Mouse (Mus musculus) B cell, adult 67 days (primary cell): ENCODE measurements around the gene Pip4p1. TPM values are rescaled to one million over a fixed set of nuclear protein-coding genes. Genes with fewer than 3 reads are reported as not detected.

ENCODE experiments used
- total RNA-seq, 2 experiments: library from RNA; stranded (reverse); gene quantifications; 4 replicates each; pipeline ENCODE4 v1.2.4; 2023

The Pip4p1 gene
- 100 to 1,000 TPM; 183 to 202 TPM for total RNA-seq

DNA sequence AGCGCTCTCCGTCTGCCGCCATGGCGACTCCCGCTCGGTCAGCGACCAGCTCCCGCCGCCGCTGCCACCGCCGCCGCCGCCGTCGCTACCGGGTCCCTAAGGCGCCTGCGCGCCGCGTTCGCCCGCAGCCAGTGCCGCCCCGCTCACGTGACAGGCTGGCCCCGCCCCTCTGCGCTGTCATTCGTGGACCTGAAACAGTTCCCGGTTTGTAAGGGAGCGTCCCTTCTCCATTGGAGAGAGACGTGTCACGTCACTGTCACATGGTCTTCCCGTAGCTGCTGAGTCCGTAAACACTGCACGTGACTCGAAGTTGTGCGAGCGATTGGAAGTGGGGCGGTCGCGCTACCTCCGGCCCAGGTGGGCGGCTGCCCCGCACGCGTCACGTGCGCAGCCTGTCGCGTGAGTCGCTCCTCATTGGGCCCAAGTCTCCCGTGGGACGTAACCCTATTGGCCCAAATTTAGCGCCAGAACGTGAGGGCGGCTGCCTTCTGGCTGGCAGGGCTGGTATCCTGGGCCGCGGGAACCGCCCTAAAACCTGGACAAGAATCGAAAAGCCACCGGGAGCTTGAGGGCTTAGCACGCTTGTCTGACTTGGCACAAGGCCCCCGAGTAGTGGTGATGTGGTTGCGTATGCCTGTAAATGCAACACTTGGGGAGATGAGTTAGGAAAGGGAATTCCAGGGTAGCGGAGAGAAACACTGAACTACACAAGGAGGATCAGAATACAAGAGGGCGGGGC, at the start of gene Pip4p1, which contains the start of gene Pnp:
Gene Pip4p1, minus strand, starts transcription at position 103 of the 739 bp plus-strand sequence.
Gene Pnp, plus strand, starts transcription at position 329 of the 739 bp plus-strand sequence.

DNA sequence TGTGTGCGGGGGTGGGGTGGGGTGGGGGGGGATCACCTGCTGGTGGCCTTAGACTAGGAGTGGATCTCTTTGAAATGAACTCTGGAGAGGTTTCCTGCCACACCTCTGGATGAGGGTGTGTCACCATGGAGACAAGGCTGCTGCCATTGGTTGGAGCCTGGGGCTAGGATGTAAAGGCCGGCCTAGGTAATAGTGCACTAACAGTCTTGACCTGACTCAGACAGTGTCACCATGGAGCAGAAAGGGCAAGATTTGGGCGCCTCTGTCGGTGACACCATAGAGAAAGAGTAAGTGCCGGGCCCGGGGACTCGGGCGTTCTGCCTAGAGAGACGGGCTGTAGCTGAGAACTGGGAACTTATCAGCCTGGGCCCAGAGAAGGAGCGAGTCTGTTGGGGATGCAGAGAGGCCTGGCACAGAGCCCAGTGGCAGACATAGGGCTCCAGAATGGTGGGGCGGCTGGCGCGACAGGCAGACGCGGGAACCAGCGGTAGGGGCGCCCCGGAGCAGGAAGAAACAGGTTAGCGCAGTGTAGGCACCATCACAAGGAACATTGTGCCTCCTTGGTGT, 25.4 kb upstream of the Pip4p1 start, which contains the start of gene Pnp2:
Gene Pnp2, plus strand, starts transcription at position 51 of the 567 bp plus-strand sequence.

DNA sequence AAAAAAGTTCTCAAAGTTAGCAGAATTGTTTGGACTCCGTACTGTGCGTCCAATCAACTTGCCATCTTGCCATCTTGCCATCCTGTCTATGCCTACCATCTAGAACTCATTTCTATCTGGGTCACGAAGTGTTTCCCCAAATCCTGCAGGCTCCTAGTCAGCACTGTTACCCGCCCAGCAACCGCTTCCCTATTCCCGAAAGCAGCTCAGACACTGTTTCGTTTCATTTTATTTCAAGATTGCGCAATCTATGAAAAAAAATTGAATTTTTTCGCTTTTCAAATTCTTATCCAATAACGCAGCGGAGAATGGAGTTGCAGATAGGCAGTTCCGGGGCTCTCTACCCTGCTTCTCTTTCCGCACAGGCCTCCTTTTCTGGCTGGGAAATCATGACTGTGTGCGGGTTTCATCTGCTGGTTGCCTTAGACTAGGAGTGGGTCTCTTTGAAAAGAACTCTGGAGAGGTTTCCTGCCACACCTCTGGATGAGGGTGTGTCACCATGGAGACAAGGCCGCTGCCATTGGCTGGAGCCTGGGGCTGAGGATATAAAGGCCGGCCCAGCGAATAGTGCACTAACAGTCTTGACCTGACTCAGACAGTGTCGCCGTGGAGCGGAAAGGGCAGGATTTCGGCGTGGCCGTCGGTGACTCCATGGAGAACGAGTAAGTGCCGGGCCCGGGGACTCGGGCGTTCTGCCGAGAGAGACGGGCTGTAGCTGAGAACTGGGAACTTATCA, 13.4 kb upstream of the Pip4p1 start, which contains the start of gene Gm49342:
Gene Gm49342, plus strand, starts transcription at position 586 of the 736 bp plus-strand sequence.

GRCm38 (mm10) chr14:50924281-50925064, 6.2 kb downstream of the Pip4p1 start, which contains the start of the genes Osgep and Apex1:
TSS of gene Osgep (minus strand) at chr14:50924893.
TSS of gene Apex1 (plus strand) at chr14:50924968.

DNA sequence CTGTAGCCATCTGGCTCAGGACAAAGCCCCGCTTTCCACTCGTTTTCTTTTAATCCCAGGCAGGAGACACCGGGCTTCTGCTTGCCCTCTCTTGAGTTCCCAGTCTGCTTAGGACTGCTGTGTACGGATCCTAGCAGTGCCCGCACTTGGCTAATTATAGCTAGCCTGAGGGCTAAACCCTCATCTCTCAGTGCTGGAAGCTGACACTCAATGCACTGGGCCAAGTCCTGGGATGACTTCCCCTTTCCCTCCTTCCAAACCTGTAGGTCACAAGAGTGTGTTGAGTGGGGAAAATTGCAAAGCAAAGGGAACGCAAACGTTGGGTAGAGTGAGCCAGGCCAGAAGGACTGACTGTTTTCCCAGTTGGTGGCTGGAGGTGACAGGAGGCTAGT, 33.3 kb downstream of the Pip4p1 start, which contains the start of gene Klhl33:
Gene Klhl33, minus strand, starts transcription at position 134 of the 392 bp plus-strand sequence.

Other genes with a start within 250 kb of the Pip4p1 start
- not detected for gene Olfr747, start 237.7 kb downstream of the Pip4p1 start, total RNA-seq
- not detected for gene Olfr748, start 223.5 kb downstream of the Pip4p1 start, total RNA-seq
- gene Olfr749, start 185.8 kb downstream of the Pip4p1 start, total RNA-seq = not detected
- 10 to 100 TPM; 91.2 to 96.0 TPM for gene Ttc5, start 145.3 kb downstream of the Pip4p1 start, total RNA-seq
- not detected for gene Ccnb1ip1, start 123.1 kb downstream of the Pip4p1 start, total RNA-seq
- gene Parp2, start 123.0 kb downstream of the Pip4p1 start, total RNA-seq = 10 to 100 TPM; 51.5 to 70.1 TPM
- 10 to 100 TPM; 51.1 to 62.5 TPM for gene Tep1, start 60.3 kb downstream of the Pip4p1 start, total RNA-seq
- not detected for gene Klhl33, start 33.3 kb downstream of the Pip4p1 start, total RNA-seq
- gene Osgep, start 6.0 kb downstream of the Pip4p1 start, total RNA-seq = 10 to 100 TPM; 49.9 to 57.8 TPM
- gene Apex1, start 5.9 kb downstream of the Pip4p1 start, total RNA-seq = 10 to 100 TPM; 45.1 to 50.3 TPM
- gene Pnp, start 226 bp upstream of the Pip4p1 start, total RNA-seq = 10 to 100 TPM; 29.7 to 39.1 TPM
- gene Gm49342, start 13.7 kb upstream of the Pip4p1 start, total RNA-seq = 10 to 100 TPM; 25.6 to 26.2 TPM
- gene Pnp2, start 25.1 kb upstream of the Pip4p1 start, total RNA-seq = 1 to 10 TPM; 1.2 to 1.9 TPM
- gene Rnase10, start 76.9 kb upstream of the Pip4p1 start, total RNA-seq = not detected
- gene Rnase9, start 111.0 kb upstream of the Pip4p1 start, total RNA-seq = not detected
- not detected for gene Rnase11, start 119.3 kb upstream of the Pip4p1 start, total RNA-seq
- 1 to 10 TPM; 1.5 to 1.8 TPM for gene Rnase12, start 126.8 kb upstream of the Pip4p1 start, total RNA-seq
- gene Olfr750, start 143.6 kb upstream of the Pip4p1 start, total RNA-seq = not detected
- under 1 TPM; 0.49 to 0.65 TPM for gene Rnase4, start 160.2 kb upstream of the Pip4p1 start, total RNA-seq
- gene Ang, start 160.3 kb upstream of the Pip4p1 start, total RNA-seq = under 1 TPM in 1 of 2 experiments, not detected in 1; 0.83 TPM
- gene Eddm3b, start 183.6 kb upstream of the Pip4p1 start, total RNA-seq = not detected
- gene Rnase6, start 193.1 kb upstream of the Pip4p1 start, total RNA-seq = 100 to 1,000 TPM; 134 to 155 TPM
- not detected for gene Rnase1, start 215.9 kb upstream of the Pip4p1 start, total RNA-seq
- gene Rnase2b, start 231.4 kb upstream of the Pip4p1 start, total RNA-seq = not detected